In genomic region chr5:128696824-128697223, GRCm38 (mm10) we compare ENCODE assay signal across 21 mouse cellular contexts. TPM values are rescaled to one million over a fixed set of nuclear protein-coding genes. Genes with fewer than 3 reads are reported as not detected.
DNase-seq lines count a peak whose midpoint lies in the region; ATAC-seq and TF ChIP-seq lines count a peak whose summit lies in the region.
"Had no signal": no experiment of that assay in that cellular context is flagged by ENCODE, and none has a peak within 500 bp of the region (broad histone marks: within the 10 kb centered on the region; RNA-seq: fewer than 3 reads in every experiment).

No protein-coding gene starts in this region.

- no peak for DNase-seq in kidney, postnatal 14 days
- DNase-seq in embryonic facial prominence, embryonic 14.5 days (ENCODE audit: low spot score) = no peak
- no peak for DNase-seq in limb, embryonic 10.5 days (ENCODE audit: low spot score)
- peak; percentile 38 for DNase-seq in midbrain, postnatal 0 days (ENCODE audit: low spot score)
- DNase-seq in B cell, adult 2 months = no peak
- no peak for DNase-seq in right cerebral cortex, postnatal 10 days (ENCODE audit: low spot score in 2 of 2)
- DNase-seq: adrenal gland, postnatal 10 days; cerebellum, adult 9-11 months; gastrocnemius, postnatal 10 days; heart, postnatal 4 days; kidney, postnatal 25 days; spleen, adult 18-20 months; thymus, postnatal 36 days had no signal

- ATAC-seq in kidney, embryonic 14.5 days (ENCODE audit: low FRiP score, low TSS enrichment) = no peak
- no peak for ATAC-seq in embryonic facial prominence, embryonic 14.5 days (ENCODE audit: low read depth)
- no peak for ATAC-seq in midbrain, postnatal 0 days (ENCODE audit: low FRiP score)

- peak overlapping the region; percentile 27; the same call in 1 of the 2 replicates for H3K4me2 ChIP-seq in kidney, embryonic 14.5 days (replicated peaks; ENCODE audit: low read depth, low read length)
- 0 out of 2 replicates have a peak overlapping the region, but pooled peaks have one; percentile 25 for H3K4me2 ChIP-seq in embryonic facial prominence, embryonic 14.5 days (ENCODE audit: low read depth, low read length)
- no peak overlapping the region for H3K4me2 ChIP-seq in midbrain, postnatal 0 days (ENCODE audit: low read depth, low read length, poor library complexity, severe bottlenecking)
- H3K4me2 ChIP-seq: heart, embryonic 11.5 days had no signal

- H3K36me3 ChIP-seq in kidney, embryonic 14.5 days (ENCODE audit: control insufficient read depth, insufficient read depth, low read length) = no peaks in the 10 kb centered on the region
- no peaks in the 10 kb centered on the region for H3K36me3 ChIP-seq in embryonic facial prominence, embryonic 14.5 days (ENCODE audit: control insufficient read depth, insufficient read depth, low read length)
- no peaks in the 10 kb centered on the region for H3K36me3 ChIP-seq in limb, embryonic 10.5 days
- H3K36me3 ChIP-seq in midbrain, postnatal 0 days (ENCODE audit: insufficient read depth, low read length) = no peaks in the 10 kb centered on the region

- WGBS in kidney, embryonic 14.5 days = 43% methylated on average over 10 of the region's 10 CpGs
- WGBS in embryonic facial prominence, embryonic 14.5 days = 34% methylated on average over 10 of the region's 10 CpGs
- 40% methylated on average over 10 of the region's 10 CpGs for WGBS in limb, embryonic 10.5 days
- 23% methylated on average over 10 of the region's 10 CpGs for WGBS in midbrain, postnatal 0 days

- no peaks in the 10 kb centered on the region for H3K4me1 ChIP-seq in kidney, embryonic 14.5 days (ENCODE audit: control insufficient read depth, insufficient read depth, low read length)
- no peaks in the 10 kb centered on the region for H3K4me1 ChIP-seq in embryonic facial prominence, embryonic 14.5 days (ENCODE audit: control insufficient read depth, insufficient read depth, low read length)
- H3K4me1 ChIP-seq in limb, embryonic 10.5 days = peaks cover 42% of the 10 kb centered on the region
- no peaks in the 10 kb centered on the region for H3K4me1 ChIP-seq in midbrain, postnatal 0 days (ENCODE audit: insufficient read depth, low read length)

- H3K27ac ChIP-seq in kidney, embryonic 14.5 days (ENCODE audit: low read depth, low read length) = no peak overlapping the region
- no peak overlapping the region for H3K27ac ChIP-seq in embryonic facial prominence, embryonic 14.5 days (replicated peaks; ENCODE audit: low read depth, low read length)
- peak overlapping the region; percentile 62; the same call in 1 of the 2 replicates for H3K27ac ChIP-seq in limb, embryonic 10.5 days
- no peak overlapping the region for H3K27ac ChIP-seq in midbrain, postnatal 0 days (ENCODE audit: low read depth, low read length)

- no peak overlapping the region for H3K9ac ChIP-seq in kidney, embryonic 14.5 days (ENCODE audit: low read depth, low read length)
- H3K9ac ChIP-seq in embryonic facial prominence, embryonic 14.5 days (ENCODE audit: low read depth, low read length) = no peak overlapping the region
- H3K9ac ChIP-seq in midbrain, postnatal 0 days (replicated peaks; ENCODE audit: low read length, poor library complexity, severe bottlenecking) = no peak overlapping the region

- no peaks in the 10 kb centered on the region; the same call in 1 of the 2 replicates for H3K27me3 ChIP-seq in kidney, embryonic 14.5 days (ENCODE audit: control insufficient read depth, insufficient read depth, low read length)
- no peaks in the 10 kb centered on the region for H3K27me3 ChIP-seq in embryonic facial prominence, embryonic 14.5 days (replicated peaks; ENCODE audit: control insufficient read depth, insufficient read depth, low read length)
- no peaks in the 10 kb centered on the region for H3K27me3 ChIP-seq in limb, embryonic 10.5 days (ENCODE audit: low read depth, poor library complexity, severe bottlenecking)
- H3K27me3 ChIP-seq in midbrain, postnatal 0 days (ENCODE audit: insufficient read depth, low read length) = peaks cover 5% of the 10 kb centered on the region; the same call in 1 of the 2 replicates

- no peaks in the 10 kb centered on the region for H3K9me3 ChIP-seq in kidney, embryonic 14.5 days (ENCODE audit: control insufficient read depth, low read length)
- H3K9me3 ChIP-seq in embryonic facial prominence, embryonic 14.5 days (ENCODE audit: control insufficient read depth, low read length) = no peaks in the 10 kb centered on the region
- no peaks in the 10 kb centered on the region for H3K9me3 ChIP-seq in limb, embryonic 10.5 days (replicated peaks)
- no peaks in the 10 kb centered on the region for H3K9me3 ChIP-seq in midbrain, postnatal 0 days (ENCODE audit: low read length)

- no peak overlapping the region for H3K4me3 ChIP-seq in kidney, embryonic 14.5 days (ENCODE audit: low read length)
- H3K4me3 ChIP-seq in embryonic facial prominence, embryonic 14.5 days (ENCODE audit: low read depth, low read length) = no peak overlapping the region
- peak overlapping the region; percentile 26; the same call in 1 of the 2 replicates for H3K4me3 ChIP-seq in limb, embryonic 10.5 days
- no peak overlapping the region for H3K4me3 ChIP-seq in midbrain, postnatal 0 days (ENCODE audit: low read depth, low read length)
- H3K4me3 ChIP-seq: myocyte had no signal

- no peak for TF ChIP-seq CTCF in midbrain, postnatal 0 days (IDR thresholded peaks at IDR 0.05)

RNA-seq across cellular contexts. Expression of gene Piwil1, which starts 5.5 kb away (rescaled TPM):
- not detected in 2 replicates for polyA plus RNA-seq in kidney, embryonic 14.5 days (2014; fragmentation: Nextera tagmentation; extraction: Ambion mirVana)
- 0.07 TPM in 1 of 2 replicates, not detected in the other for polyA plus RNA-seq in embryonic facial prominence, embryonic 14.5 days (2014; fragmentation: Nextera tagmentation; extraction: Ambion mirVana)
- polyA plus RNA-seq in limb, embryonic 10.5 days (2016; fragmentation: Nextera tagmentation; extraction: Ambion mirVana) = not detected in 2 replicates
- 0.22 and 0.76 TPM in 2 replicates for total RNA-seq in midbrain, postnatal 0 days (2014; rRNA removed)
- 0.45 and 0.47 TPM in 2 replicates for polyA plus RNA-seq in midbrain, postnatal 0 days (2015; fragmentation: Nextera tagmentation; extraction: Ambion mirVana)
- total RNA-seq: adrenal gland, postnatal 10 days; heart, postnatal 4 days had no signal
- polyA plus RNA-seq: C2C12; embryonic facial prominence, embryonic 11.5 days; forebrain, embryonic 11.5 days; heart, embryonic 11.5 days; liver, embryonic 16.5 days; myocyte; stomach, embryonic 16.5 days had no signal
